Mouse (Mus musculus) testis, adult 10 weeks (tissue): Measurements from ENCODE around the gene Rab11fip2. TPM values are rescaled to one million over a fixed set of nuclear protein-coding genes. Genes with fewer than 3 reads are reported as not detected.

ENCODE experiments used
- polyA plus RNA-seq: library from polyadenylated mRNA; stranded (reverse); fragments of 350-450 nt; fragmentation: Illumina TruSeq; extraction: RNeasy Lipid Tissue Mini Kit (QIAGEN cat#74804); gene quantifications from one replicate; pipeline ENCODE4 v1.2.3, GENCODE M21; 2014; ENCODE audit warnings: low read depth, low replicate concordance

The Rab11fip2 gene
- polyA plus RNA-seq = 111 TPM

DNA sequence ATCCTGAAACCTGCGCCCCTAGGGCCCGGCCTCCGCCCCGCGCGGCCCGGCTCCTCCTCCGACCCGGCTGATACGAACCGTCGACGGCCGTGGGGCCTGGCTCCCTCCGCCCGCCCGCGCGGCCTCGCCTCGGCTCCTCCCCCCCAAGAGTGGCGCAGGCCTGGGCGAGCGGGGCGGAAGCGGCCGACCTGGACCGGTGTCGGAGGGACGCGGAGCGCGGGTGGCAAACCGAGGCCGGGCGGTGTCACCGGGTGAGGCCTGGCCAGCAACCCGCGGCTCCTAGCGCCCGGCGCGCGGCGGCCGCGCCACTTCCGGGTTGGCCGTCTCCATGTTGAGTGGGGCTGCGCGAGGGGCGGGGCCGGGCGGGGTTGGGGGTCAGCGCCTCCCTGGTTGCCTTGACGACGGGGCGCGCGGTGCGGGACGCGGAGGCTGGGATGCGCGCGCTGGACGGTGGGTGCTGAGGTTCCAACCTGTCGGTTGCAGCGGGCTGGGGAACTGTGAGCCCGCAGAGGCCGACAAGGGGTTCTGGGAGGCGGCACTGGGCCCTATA, at the start of gene Rab11fip2:
Gene Rab11fip2, minus strand, starts transcription at position 333 of the 550 bp plus-strand sequence.

